Mouse (Mus musculus) pancreas, adult 10 weeks (tissue): ENCODE measurements around the gene Gm28635. TPM values are rescaled to one million over a fixed set of nuclear protein-coding genes. Genes with fewer than 3 reads are reported as not detected.

Source experiments
- polyA plus RNA-seq: library from polyadenylated mRNA; stranded (reverse); fragments of 350-450 nt; fragmentation: Illumina TruSeq; extraction: RNeasy Lipid Tissue Mini Kit (QIAGEN cat#74804); gene quantifications from one replicate; pipeline ENCODE4 v1.2.3, GENCODE M21; 2015; ENCODE audit warnings: low read depth, low replicate concordance; ENCODE audit not compliant: insufficient read depth

Gene Gm28635
- polyA plus RNA-seq: not detected

DNA sequence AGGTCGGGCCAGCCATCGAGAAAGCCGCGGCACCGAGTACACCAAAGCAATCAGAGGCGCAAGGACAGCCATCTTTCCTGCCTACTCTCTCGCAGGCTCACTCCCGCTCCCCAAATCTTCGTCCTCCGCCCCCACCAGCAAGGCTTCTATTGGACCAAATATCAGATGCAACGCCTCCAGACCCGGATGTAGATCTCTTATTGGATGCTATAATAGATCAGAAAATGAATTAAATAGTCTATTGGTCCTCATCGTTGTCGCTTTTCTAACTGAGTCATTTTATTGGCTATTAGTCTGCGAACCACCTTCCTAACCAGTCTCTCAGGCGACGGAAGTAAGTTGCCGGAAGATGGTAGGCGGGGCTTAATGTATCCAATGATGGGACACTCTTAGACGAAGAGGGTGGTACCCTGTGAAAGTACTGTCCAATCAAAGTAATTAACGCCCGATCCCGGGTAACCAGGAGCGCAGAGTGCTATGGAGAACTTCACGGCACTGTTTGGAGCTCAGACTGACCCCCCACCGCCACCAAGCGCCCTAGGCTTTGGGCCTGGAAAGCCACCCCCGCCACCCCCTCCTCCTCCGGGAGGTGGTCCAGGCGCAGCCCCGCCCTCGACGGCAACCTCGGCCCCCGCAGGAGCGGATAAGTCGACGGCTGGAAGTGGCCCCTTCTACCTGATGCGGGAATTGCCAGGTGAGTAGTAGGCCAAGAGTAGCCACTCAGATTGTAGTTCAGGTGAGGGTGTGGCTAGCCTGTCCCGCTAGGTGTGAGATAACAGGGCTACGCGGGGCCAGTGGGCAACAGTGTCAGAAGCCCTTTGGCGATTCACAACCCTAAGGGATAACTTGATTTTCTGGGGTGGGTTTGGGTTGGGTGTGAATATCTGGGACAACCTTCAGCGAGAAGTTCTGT lies at the start of gene Gm28635, which contains the start of gene Med19:
Gene Gm28635, minus strand, starts transcription at position 74 of the 913 bp plus-strand sequence.
Gene Med19, plus strand, starts transcription at position 435 of the 913 bp plus-strand sequence.

GRCm38 (mm10) chr2:84727172-84727858 lies 49.5 kb upstream of the Gm28635 start, which contains the start of gene Clp1:
TSS of gene Clp1 (minus strand) at chr2:84727350.

DNA sequence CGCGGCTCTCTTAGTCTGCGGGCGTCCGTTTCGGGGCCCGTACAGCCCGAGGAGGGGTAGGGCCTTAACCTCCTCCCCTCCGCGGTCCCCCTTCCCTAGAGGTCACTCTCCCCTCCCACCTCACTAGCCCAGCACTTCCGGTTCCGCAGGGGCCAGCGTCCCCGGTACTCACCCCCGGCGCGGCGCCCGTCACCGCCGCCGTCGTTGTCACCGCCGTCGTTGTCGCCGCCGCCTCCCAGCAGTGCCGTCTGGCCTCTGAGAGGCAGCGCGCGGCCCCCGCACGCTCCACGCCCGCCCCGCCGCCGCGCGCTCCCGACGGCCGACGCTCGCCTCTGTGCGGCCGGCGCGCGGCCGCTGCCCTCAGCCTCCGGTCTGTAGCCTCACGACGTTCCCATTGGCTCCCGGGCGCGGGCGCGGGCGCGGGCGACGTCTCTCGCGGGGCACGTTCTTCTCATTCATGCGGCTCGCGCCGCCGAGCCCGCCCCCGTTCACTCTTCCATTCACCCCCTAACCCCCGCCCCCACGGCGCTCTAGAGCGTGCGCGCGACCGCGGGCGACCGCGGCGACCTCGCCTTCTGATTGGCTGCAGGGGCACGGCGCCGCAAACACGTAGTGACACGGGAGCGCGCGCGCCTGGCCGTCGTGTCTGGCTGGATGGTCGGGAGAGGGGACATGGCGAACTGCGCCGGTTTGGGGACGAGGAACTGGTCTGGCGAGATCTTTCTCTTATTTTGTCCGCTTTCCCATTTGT lies 37.1 kb upstream of the Gm28635 start, which contains the start of gene Zdhhc5:
Gene Zdhhc5, minus strand, starts transcription at position 370 of the 751 bp plus-strand sequence.

DNA sequence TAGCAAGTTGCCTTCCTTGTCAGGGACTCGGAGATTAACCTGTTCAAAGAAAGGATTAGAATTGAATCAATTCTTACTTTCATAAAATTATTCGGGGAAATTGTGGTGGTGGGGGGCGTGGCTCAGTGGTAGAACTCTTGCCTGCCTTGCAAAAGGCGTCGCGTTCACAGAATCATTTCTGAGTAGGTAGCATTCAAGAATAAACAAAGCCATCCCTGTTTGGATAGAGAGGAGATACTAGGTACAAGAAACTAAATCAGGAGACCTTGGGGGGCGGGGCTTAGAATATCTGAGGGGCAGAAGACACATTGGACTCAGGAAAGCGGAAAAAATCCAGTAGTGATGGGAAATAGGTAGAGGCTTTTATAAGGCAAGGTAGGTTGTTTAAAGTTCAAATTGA lies 1.2 kb upstream of the Gm28635 start, which contains the start of gene Tmx2:
Gene Tmx2, minus strand, starts transcription at position 125 of the 400 bp plus-strand sequence.

DNA sequence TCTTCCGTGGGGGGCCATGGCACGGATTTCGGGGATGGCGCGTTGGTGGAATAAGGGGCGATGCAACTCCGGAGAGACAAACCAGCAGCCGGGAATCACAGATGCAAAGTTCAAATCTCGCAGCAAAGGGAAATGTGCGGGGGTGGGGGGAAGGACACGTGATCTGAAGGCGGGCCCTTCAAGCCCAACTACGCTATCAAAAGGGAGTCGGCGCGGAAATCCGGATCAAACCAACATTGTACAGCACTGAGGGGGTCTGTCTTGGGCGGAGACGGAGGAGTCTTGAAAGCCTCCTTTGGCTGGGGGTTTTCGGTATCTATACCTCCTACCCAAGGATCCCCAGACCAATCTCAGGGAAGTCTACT lies 7.3 kb downstream of the Gm28635 start, which contains the start of gene Selenoh:
Gene Selenoh, minus strand, starts transcription at position 202 of the 365 bp plus-strand sequence.

DNA sequence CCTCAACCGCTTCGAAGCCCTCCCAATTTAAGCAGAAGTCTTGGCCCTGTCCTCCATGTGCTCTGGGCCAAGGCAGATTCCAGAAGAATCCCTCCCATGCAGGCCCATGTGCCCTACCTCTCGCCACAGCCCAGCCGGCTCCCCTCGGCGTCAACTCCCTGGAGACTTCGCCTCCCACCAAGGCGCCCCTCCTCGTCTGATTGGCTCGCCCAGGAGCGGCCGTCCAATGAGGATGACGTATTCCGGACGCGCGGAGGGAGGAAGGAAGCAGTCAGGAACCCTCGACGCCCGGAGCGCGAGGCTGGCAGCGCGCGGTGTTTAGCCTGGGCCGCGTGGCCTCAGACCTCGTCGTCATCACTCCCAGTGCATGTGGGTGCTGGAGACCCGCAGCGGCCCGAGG lies 19.0 kb downstream of the Gm28635 start, which contains the start of gene Btbd18:
Gene Btbd18, plus strand, starts transcription at position 274 of the 400 bp plus-strand sequence.

GRCm38 (mm10) chr2:84650464-84651195 lies 27.2 kb downstream of the Gm28635 start, which contains the start of gene Ctnnd1:
TSS of gene Ctnnd1 (minus strand) at chr2:84650765.

Other genes with a start within 250 kb of the Gm28635 start
- 5.4 TPM for gene Tfpi, start 201.3 kb downstream of the Gm28635 start, polyA plus RNA-seq
- 18.0 TPM for gene Ctnnd1, start 27.3 kb downstream of the Gm28635 start, polyA plus RNA-seq
- not detected for gene Btbd18, start 19.0 kb downstream of the Gm28635 start, polyA plus RNA-seq
- gene Selenoh, start 7.3 kb downstream of the Gm28635 start, polyA plus RNA-seq: 5.8 TPM
- gene Med19, start 361 bp upstream of the Gm28635 start, polyA plus RNA-seq: 5.5 TPM
- 10.3 TPM for gene Tmx2, start 1.1 kb upstream of the Gm28635 start, polyA plus RNA-seq
- gene Zdhhc5, start 37.1 kb upstream of the Gm28635 start, polyA plus RNA-seq: 6.6 TPM
- 3.8 TPM for gene Clp1, start 49.3 kb upstream of the Gm28635 start, polyA plus RNA-seq
- 2.0 TPM for gene Ypel4, start 56.0 kb upstream of the Gm28635 start, polyA plus RNA-seq
- not detected for gene Gm19426, start 65.6 kb upstream of the Gm28635 start, polyA plus RNA-seq
- gene Serping1, start 97.4 kb upstream of the Gm28635 start, polyA plus RNA-seq: 120 TPM
- 13.6 TPM for gene Ube2l6, start 120.8 kb upstream of the Gm28635 start, polyA plus RNA-seq
- gene Smtnl1, start 144.6 kb upstream of the Gm28635 start, polyA plus RNA-seq: not detected
- 9.3 TPM for gene Timm10, start 149.0 kb upstream of the Gm28635 start, polyA plus RNA-seq
- 2.1 TPM for gene Slc43a1, start 160.8 kb upstream of the Gm28635 start, polyA plus RNA-seq
- 1.6 TPM for gene Rtn4rl2, start 208.7 kb upstream of the Gm28635 start, polyA plus RNA-seq